Mouse (Mus musculus): ENCODE measurements around the gene Ndufs8.

The Ndufs8 gene

DNA sequence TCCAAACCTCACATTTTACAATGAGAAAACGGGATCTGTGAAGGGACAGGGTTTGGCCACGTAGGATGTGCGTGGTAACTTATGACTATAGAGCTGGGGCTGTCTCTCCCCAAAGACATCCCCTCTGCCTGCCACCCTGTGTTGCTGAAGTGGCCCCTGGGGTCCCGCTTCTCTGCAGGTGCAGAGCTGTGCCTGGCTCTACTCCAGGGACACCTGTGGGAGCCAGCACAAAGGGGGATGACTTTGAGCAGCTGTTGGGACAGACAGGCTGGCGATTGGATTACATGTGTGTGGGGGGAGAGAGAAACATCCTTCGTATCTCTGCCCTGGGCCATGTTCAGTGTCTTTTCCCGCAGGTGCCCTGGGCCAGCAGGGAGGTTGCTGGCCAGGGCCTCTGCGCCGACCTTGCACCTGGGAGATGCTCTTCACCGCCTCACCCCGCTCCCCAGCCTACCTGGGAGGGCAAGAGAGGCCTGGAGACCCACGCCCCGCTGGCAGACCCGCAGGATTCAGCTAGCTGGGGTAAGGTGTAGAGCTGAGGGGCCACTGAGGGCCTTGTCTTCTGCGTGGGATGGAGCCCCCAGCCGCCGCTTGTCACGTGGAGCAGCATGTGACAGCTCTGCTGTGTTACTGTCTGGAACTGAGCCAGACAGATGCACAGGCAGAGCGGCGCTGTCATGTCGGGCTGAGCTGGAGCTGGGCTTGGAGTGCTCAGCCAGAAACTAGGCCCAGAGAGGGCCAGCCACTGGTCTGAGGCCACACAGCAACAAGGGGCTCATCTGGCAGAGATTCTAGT, 17.9 kb upstream of the Ndufs8 start:
- DNase-seq (ENCODE audit: low spot score), result no peak

DNA sequence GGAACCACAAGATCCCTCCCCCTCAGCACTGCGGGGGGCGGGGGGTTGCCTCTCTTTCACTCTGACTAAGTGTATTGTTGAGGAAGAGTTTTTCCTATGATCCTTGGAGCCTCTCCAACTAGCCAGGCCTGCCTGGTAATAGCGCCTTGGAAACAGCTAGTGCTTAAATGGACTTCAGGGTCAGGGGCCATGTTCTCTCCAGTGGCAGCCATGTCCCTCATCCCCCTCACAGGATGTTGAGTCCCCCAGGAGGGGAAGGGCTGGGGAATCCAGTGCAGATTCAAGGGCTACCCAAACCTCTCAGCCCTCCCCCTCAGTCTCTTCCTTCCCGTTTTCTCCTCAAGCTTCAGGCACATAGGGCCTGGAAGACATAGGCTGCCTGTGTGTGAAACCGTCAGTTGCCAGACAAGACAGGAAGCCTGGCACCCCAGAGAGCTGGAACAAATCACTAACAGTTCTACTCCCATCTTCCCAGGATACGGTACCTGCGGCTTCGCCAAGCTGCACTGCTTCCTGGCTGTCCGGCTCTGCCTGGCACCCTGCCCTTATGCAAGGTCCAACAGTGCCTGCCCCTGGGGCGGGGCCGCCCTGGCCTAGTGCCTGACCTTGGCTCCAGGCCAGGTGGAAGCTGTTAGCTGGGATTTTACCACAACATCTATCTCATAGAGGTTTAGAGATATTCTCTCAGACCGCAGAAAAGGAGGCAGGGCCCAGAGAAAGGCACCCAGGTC, 16.8 kb upstream of the Ndufs8 start, which contains the start of gene Aldh3b1:
Gene Aldh3b1, minus strand, starts transcription at position 598 of the 731 bp plus-strand sequence.
- peak; percentile 85 for DNase-seq (ENCODE audit: low spot score)

DNA sequence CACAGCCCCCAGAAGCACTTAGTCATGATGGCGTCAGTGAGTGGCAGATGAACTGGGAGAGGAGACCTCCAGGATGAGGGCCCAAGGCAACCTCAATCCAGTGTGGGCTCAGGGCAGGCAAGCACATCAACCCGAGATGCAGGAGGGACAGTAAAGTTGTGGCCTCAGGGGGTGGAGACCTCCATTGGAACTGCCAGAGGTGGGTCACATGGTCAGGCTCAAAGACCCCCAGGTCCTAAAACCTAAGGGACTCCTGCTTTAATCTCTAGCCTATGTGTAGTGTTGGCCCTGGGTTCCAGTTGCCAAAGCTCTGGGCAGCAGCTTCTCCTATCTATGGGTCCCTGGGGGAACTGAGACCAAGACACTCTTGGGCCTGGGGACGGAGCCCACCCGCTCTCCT, 16.2 kb upstream of the Ndufs8 start:
- no peak for DNase-seq (ENCODE audit: low spot score)

DNA sequence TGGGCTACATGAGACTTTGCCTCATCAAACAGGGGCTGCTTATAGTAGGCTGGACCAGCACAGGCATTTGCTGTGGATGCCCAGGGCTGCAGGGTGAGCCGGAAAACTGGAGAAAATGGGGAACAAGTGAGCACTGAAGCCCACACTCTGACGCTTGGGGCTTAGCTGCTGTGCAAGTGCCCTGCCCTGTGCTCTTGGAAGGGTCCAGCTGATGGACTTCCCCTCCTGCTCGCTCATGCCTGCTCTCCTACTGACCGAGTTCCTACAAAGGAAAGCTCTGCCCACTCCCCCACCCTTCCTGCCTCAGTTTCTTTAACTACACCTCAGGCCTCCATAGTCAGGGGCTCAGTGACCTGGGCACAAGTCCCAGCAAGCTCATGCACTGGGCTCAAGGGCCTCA, 15.4 kb upstream of the Ndufs8 start:
- DNase-seq (ENCODE audit: low spot score), result no peak

DNA sequence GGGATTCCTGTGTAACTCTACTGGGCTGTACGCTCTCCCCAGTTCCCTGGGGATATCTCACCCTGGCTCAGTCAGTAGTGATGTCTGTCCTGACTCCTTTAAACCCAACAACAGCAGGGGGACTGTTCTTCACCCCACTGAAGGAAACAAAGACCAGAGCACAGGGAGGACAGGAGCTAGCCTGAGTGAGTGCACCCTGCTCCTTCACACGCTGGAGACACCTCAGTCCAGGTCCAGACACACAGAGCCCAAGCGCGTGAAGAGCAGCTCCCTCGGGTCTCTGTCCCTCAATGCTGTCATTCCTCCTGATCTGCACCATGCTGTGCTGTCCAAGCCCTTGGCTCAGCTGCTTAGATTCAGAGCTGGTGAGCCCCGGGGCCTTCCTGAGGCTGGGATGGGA, 14.1 kb upstream of the Ndufs8 start:
- no peak for DNase-seq (ENCODE audit: low spot score)

DNA sequence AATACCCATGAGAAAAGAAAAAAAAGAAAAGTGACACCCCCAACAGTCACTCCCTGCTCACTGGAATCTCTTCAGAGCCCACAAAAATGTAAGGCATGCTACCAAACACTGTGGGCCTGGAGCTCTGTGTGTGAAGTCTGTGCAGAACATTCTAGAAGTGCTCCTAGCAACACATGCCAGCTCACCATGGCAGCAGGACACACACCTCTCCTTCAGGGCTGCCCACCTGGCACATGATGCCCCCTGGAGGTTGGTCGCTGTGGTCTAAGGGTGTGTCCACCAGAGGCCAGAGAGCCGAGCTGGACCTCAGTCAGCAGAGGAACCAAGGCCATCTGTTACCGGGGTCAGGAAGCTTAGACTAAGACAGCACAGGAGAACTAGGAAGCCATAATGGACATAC, 13.7 kb upstream of the Ndufs8 start:
- no peak for DNase-seq (ENCODE audit: low spot score)

DNA sequence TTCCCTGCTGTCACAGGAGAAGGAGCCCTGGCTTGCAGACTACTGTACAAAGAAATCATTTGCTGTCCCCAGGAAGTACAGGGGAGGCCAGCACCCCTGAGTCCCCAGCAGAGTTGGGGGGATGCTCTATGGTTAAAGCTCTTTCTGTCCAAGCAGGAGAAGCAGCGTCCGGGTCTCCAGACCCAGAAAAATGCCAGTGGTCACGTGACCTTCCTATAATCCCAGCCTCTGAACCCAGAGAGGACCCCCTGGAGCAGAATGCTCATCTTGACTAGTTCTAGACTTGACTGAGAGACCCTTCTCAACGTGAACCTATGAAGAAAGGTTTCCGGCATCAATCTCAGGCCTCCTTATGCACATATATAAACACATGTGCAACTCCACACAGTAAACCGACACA, 13.3 kb upstream of the Ndufs8 start:
- no peak for DNase-seq (ENCODE audit: low spot score)

DNA sequence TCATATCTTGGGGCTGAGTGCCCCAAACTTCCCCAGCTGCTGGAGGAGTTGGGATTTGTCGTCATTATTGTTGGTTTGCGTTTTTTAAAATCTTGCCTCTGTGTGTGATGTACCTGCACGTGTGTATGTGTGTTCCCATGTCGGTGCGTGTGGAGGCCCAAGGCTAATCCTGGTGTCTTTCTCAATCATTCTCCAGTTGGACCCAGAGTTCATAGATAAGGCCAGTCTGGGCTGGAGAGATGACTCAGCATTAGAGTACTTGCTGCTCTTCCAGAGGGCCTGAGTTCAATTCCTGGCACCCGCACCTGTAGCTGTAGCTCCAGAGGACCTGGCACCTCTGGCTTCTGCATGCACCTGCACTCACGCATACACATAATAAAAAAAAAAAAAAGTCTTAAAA, 12.3 kb upstream of the Ndufs8 start:
- DNase-seq (ENCODE audit: low spot score), result no peak

DNA sequence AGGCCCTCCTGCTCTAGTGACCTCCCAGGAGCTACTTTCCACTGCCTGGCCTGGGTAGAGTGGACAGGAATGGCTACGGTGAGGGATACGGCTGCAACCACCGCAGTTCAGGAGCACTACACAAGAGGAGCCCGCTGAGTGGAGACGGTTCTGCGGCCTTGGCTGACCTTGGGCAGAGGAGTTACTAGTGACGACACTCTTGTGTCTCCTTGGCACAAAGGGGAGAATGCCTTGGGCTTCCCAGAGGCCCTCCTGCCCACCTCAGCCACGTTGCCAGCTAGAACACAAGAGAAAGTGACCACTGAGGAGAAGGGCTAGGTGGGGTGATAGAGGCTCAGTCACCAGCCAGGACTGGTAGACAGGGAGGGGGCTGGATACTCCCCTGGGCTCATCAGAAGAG, 11.6 kb upstream of the Ndufs8 start:
- no peak for DNase-seq (ENCODE audit: low spot score)

DNA sequence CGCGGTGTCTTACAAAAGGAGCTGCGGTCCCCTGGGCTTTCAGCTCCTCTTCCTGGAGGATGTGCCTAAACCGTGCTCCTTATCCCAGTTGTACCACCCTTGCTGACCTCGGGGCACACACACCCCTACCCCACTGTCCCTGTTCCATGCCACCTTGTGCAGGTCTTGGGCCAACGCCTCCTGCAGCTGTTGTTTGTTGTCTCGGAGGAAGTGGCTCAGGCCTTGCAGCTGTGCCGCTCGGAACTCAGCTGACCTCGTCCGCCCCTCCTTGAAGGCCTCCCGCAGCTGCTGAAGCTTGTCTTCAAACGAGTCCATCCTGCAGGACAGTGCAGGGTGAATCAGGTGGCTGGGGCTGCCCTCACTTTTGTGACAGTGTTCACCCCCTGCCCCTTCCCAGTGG, 11.0 kb upstream of the Ndufs8 start:
- DNase-seq (ENCODE audit: low spot score), result no peak

DNA sequence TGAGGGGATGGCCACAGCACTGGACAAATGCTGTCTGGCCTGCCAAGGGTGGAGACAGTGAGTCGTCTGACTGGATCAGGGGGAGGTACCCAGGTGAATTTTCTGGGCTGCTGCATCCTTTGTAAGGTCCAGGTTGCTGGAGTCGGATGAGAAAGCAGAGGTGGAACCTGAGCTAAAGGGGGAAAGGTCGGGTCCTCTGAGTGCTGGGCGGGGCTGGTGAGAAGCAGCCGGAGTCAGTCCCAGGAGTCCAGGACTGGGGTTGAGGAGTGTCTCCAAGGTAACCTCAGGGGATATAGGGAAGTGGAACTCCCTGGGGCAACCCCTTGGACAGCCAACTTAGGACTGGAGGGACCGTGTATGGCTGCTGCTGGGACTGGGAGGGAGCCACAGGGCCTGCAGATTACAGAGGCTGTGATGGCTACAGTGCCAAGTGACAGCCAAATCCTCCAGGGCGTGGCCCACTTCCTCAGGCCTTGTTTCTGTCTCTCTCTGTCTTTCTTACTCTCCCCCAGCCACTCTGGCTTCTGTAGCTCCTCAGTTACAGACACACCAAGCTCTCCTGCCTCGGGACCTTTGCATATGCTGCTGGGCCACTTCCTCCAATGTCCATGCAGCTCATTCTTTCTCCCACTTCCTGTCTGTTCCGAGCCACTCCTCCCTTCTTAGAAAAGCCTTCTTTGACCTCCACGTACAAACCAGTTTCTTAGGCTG, 10.2 kb upstream of the Ndufs8 start:
- no peak for DNase-seq (ENCODE audit: low spot score)

DNA sequence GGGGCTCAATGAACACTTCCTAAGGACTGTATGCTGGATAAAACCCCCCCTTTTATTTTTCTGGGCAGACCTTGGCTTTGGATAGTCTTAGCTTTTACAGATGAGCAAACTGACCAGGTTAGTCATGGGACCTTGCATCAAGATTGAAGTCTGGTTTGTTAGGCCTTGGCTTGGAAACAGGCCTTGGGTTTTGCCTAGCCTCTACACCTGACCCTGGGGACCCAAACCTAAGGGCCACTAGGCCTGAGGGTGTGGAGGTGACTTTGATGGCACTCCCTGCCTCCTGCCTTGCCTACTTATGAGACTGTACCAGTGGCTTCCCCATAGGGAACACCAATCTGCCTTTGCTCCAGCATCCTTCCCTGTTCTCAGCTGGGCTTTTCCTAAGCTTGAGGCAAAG, 7.4 kb upstream of the Ndufs8 start:
- DNase-seq (ENCODE audit: low spot score), result no peak

DNA sequence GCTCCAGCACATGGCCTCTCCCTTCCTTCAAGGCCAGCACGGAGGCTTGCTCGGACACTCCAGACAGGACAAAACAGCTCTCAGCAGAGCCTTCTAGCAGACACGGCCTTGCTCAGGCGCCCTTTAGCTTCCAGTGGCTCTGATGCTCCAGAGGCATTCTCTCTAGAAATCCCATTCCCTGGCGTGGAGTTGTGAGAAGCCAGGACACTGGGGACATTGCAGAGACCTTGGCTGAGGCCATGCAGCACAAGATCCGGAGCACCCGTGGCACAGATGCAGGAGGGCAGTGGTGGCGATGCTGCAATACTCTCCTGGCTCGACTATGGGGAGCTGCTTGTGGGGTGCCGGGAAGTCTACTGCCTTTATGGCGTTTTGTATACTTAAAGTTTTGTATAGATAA, 4.2 kb upstream of the Ndufs8 start:
- no peak for DNase-seq (ENCODE audit: low spot score)

DNA sequence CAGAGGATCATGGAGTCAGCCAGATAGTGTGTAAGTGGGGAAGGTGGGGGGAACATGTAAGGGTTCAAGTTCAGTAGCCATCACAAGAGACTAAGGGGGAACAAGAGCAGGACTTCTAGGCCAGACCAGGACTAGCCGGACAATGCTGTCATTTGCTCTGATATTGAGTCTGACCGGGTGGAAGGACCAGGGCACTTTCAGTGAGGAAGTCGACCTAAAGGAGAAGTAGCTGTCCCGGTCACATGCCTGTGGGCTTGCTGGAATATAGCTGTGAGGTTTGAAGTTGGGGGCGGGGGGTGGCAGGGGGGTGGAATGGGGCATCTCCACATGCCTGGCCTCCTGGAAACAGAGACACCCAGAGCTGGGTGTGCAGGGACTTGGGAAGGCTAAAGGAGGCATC, 2.0 kb upstream of the Ndufs8 start:
- DNase-seq (ENCODE audit: low spot score), result no peak

DNA sequence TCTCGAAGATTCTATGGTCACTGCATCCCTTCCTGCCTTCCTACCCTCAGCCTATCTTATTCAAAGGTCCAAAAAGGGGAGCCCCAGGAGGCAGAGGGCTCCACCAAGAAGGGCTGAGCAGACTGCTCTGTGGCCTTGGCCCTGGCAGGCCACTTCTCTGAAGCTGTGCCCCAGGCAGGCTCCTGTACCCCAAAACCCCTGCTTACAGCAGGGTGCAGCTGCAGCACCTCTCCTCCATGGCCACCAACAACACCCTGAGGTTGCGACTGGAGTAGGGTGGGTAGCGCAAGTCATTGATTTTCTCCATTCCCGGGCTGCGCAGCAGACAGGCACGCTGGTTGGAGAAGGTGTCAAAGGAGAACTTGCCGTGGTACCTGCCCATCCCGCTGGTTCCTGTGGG, 1.1 kb upstream of the Ndufs8 start:
- no peak for DNase-seq (ENCODE audit: low spot score)

DNA sequence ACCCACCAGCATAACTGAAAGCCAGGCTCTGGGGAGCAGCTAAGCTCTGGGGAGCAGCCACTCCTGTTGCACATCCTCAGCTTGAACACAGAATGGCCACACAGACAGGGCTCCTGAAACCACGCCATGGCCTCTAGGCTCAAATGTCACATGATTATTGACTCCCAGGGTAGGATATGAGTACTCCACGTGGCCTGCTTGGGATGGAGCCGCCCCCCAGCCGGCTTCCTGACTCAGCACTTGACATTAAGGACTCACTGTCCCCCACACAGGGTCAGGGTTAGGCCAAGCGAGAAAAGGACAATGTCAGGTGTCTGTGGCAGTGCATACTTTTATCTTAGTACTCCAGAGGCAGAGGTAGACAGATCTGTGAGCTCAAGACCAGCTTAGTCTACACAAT, 2.4 kb downstream of the Ndufs8 start:
- no peak for DNase-seq (ENCODE audit: low spot score)

DNA sequence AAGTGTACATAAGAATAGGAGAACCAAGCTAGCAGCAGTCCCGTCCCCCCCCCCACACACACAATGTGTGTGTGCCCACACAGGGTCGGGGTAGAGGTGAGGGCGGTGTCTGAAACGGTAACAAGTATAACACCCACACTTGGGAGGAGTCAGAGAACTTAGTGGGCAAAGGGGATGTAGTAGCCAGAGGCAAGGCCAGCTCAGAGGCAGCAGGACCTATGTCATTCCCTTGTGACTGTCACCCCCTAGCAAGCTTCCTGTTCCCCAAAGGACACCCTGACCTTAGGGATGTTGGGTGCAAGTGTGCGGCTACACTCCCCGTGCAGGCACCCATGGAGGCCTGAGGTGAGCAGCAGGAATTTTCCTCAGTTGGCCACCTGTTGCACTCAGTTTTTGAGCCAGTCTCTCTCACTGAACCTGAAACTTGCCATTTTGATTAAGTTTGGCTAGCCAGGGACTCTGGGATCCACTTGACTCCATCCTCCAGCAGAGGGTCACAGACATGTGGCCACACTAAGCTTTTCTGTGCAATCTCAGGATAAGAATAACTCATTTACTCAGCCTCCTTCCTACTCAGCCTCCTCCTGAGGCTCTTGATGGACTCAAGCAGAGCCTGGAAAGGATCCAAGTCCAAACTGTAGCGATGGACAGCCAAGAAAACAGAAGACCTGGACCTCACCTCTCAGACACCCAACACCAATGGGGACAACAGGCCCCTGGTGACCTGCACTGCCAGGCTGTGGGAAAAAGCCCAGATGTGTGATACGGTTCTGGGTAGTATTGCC, 4.5 kb downstream of the Ndufs8 start:
- no peak for DNase-seq (ENCODE audit: low spot score)

DNA sequence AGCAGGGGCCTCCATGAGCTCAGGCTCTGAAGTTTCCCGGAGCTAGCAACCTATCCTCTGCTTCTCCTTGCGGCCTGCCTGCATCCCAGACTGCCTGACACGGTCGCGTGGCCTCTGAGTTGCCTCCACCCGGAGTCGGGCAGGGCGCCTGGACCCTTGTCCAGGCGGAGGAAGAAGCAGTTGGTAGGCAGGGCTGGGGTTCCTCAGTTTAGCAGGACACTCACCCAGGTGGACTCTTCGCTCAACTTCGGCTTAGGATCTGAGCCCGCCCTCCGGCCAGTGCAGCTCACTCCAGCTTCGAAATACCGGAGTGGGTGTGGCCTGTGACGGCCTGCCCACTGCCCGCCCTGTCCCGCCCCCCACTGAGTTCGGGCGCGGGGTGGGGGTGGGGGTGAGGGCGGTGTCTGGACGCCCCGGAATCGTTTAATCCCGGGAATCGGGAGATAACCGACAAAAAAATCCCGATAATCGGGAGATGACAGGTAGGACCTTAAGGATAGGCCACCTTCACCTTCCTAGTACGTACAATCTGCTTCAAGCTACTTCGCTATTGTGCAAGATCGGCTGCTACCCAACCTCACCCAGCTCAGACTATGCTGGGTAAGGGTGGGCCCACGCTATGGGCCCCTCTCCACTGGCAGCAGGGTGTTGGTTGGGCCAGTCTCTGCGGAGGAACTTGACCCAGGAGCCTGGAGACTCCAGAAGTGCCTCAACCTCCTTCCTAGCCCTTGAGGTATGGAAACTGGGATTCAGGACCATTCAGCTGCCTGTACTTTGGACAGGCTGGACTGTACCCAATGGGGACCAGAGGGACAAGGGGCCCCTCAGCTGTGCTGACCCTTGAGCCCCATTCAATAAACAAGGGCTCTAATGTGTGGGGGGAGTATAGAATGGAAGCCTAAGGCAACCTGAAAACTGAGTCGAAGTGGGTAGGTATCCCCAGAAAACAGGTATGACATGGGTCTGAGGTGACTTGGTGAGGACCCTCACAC, 5.5 kb downstream of the Ndufs8 start, which contains the start of gene Tcirg1:
Gene Tcirg1, minus strand, starts transcription at position 339 of the 992 bp plus-strand sequence.
- peak; percentile 74 for DNase-seq (ENCODE audit: low spot score)

DNA sequence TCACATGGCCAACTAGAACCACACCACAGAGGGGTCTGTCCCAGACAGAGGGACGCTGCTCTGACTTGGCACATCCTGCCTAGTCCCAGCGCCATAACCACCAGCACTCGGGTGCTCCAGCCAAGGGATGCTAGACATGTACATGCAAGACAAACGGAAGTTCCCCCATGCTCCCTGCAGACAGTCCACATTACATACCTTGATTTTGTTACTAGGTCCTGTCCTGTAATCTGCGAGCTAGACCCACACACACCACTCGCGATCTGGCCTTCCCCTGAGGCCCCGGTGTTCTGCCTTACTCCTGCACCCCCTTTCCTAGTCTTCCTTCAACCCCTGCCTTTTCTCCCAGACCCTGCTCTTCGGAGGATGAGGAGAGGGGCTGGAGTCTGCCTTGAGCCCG, 6.2 kb downstream of the Ndufs8 start:
- no peak for DNase-seq (ENCODE audit: low spot score)

DNA sequence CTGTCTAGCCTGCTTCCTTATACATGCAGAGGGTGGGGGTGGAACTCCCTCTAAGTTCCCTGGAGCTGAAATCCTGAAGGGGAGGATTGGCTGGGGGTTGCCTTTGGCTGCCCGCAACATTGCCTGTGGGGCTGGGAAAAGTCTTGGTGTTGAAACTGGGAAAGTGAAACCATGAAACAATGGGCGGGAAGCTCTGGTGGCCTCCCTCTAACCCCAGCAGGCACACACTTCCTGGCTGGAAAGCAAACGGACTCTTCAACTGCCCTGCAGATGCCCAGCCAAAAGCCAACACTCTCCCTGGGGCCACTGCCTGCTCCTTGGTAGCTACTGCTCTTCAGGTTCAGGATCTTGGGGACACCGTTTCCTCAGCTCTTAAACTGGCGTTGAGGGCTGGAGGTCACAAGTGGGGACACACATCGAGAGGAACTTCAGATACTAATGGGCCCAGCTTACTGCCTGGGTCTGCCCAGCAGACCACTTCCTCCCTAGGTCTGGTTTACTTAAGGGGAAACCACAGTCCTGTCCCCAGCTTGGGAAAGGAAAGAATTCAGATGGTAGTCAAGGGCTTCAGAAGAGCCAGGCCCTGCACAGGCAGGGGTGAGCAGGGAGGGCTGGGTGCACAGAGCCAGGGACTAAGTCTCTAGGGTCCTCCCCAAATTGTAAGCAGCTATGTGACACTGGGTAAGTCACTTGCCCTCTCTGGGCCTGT, 7.2 kb downstream of the Ndufs8 start:
- DNase-seq (ENCODE audit: low spot score), result no peak
